Mouse (Mus musculus) central nervous system, embryonic 14 days (tissue): Measurements from ENCODE around the gene Bex4. TPM values are rescaled to one million over a fixed set of nuclear protein-coding genes. Genes with fewer than 3 reads are reported as not detected.

Source experiments
- polyA plus RNA-seq: library from polyadenylated mRNA; depleted of rRNA; stranded (reverse); fragments of >200 nt; gene quantifications from 2 replicates; pipeline ENCODE4 v1.2.3, GENCODE M21; 2012; rRNA removed

Bex4 gene
- polyA plus RNA-seq: 82.7 and 91.8 TPM in 2 replicates

DNA sequence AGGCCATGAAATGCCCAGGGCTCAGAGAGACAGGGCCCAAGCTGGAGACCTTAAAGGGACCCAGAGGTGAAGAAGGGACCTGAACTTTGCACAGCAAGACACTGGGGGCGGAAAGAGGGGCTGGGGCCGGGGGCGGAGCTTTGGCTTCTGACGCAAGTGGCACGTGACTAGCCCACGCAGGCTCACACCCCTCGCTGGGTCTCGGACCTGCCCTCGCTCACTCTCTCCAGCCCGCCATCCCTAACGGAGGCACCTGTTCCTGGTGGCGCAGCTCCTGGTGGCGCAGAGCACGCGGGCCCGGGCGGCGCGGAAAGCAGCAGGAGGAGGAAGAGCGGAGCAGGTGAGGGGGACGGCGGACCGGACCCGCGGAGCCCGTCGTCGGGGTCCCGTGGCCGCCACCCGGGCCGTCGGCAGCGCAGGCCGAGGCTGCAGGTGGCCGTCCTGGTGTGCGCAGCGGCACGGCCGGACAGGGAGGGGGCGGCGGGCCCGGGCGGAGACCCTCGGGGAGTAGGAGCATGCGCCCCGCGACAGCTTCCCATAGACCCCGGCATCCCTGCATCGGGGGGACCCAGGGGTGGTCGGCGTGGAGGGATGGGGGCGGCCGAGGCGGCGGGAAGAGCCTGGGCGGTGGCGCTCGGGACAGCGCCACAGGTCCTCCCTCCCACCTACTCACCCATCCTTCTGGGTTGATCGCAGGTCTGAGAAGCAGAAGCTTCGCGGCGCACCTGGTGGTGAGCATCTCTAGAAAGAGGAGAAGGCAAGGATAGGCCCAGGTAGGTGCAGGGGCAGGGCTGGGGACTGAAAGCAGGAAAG lies at the start of gene Bex4:
Bex4 (plus strand) TSS at position 170 of the 813 bp plus-strand sequence.

DNA sequence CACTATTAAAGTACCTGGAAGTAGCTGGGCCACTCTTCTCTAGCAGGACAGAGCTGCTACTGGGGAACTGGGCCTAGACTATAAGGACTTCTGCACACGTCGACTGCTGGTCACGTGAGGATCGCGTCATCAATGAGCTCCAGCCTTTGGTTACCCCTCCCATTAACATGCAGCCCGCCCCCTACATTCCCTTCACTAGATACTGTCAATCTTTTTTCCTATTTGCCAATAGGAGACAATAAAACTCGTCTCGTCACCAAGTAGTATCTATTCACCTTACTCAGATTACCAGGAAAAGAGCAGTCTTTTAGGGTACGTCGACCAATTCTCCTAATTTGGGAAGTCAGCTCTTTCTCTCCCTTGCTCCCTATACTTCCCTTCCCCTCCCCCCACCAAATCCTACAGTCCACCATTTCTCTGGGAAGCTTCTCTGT lies 33.3 kb downstream of the Bex4 start, which contains the start of gene Tceal8:
Tceal8 (minus strand) TSS at position 225 of the 434 bp plus-strand sequence.

Other genes starting within 250 kb of the Bex4 start
- gene Arxes2, start 145.2 kb upstream of the Bex4 start, polyA plus RNA-seq: 123 and 125 TPM in 2 replicates
- gene Arxes1, start 105.6 kb upstream of the Bex4 start, polyA plus RNA-seq: 28.8 and 31.3 TPM in 2 replicates
- gene Bex2, start 70.8 kb upstream of the Bex4 start, polyA plus RNA-seq: 364 and 417 TPM in 2 replicates
- gene Nxf3, start 53.7 kb upstream of the Bex4 start, polyA plus RNA-seq: 0.04 TPM in 2 replicates
- gene Tceal8, start 33.3 kb downstream of the Bex4 start, polyA plus RNA-seq: 99.8 and 102 TPM in 2 replicates
- gene Tceal5, start 64.9 kb downstream of the Bex4 start, polyA plus RNA-seq: 36.4 and 38.5 TPM in 2 replicates
- gene Tceal7, start 75.8 kb downstream of the Bex4 start, polyA plus RNA-seq: 1.1 and 14.3 TPM in 2 replicates
- 194 and 195 TPM in 2 replicates for gene Bex1, start 76.5 kb downstream of the Bex4 start, polyA plus RNA-seq
- gene Tceal9, start 106.1 kb downstream of the Bex4 start, polyA plus RNA-seq: 242 and 248 TPM in 2 replicates
- 712 and 733 TPM in 2 replicates for gene Bex3, start 131.3 kb downstream of the Bex4 start, polyA plus RNA-seq